Mouse (Mus musculus): ENCODE data around the gene Prkn.

GRCm38 (mm10) chr17:11972969-11973787 lies 1133.0 kb downstream of the Prkn start:
- no peak for TF ChIP-seq POLR2A (IDR thresholded peaks at IDR 0.05; ENCODE audit: extremely low read depth, insufficient read depth, low read length)
- no peak for TF ChIP-seq CTCF (IDR thresholded peaks at IDR 0.05; ENCODE audit: extremely low read depth, insufficient read depth, low read length)
